ENCODE assay signal across 15 mouse cellular contexts in the genomic region with DNA sequence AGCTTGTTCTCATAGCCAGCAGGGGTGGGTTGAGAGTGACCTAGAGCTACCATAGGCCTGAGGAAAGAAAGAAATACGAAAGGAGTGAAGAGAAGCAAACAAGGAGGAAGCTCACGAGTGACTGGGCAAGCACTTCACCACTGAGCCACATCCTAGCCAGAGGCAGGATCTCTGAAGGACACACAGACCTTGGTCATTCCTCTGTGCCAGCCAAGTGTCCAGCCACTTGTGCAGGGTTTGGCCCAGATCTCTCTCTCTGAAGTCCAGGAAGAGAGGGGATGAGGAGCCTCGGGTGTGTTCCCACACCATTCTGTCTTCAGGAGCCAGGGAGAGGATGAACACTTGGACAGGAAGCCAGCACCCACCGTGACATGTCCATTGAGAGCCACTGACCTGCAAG.
"Had no signal": no experiment of that assay in that cellular context is flagged by ENCODE, and none has a peak within 500 bp of the region (broad histone marks: within the 10 kb centered on the region; RNA-seq: fewer than 3 reads in every experiment).

No protein-coding gene starts in this region.

- H3K9me3 ChIP-seq: liver, embryonic 13.5 days; neural tube, embryonic 12.5 days; neural tube, embryonic 15.5 days had no signal

- H3K4me1 ChIP-seq: liver, embryonic 13.5 days; neural tube, embryonic 12.5 days; neural tube, embryonic 15.5 days had no signal

- H3K27ac ChIP-seq: layer of hippocampus, adult 2 months; liver, embryonic 13.5 days; neural tube, embryonic 12.5 days; neural tube, embryonic 15.5 days had no signal

- H3K27me3 ChIP-seq: neural tube, embryonic 15.5 days had no signal

- DNase-seq: kidney, adult 9 months; layer of hippocampus, adult 9-11 months; liver, embryonic 13.5 days; lung, adult 2 months; lung, postnatal 14 days; lung, postnatal 4 days; midbrain, embryonic 14.5 days; thymus, adult 2 months; thymus, postnatal 14 days; thymus, postnatal 4 days had no signal

- H3K4me3 ChIP-seq: layer of hippocampus, adult 2 months; liver, embryonic 13.5 days; neural tube, embryonic 12.5 days; neural tube, embryonic 15.5 days had no signal

- ATAC-seq: intestine, postnatal 0 days had no signal

- H3K9ac ChIP-seq: liver, embryonic 13.5 days; neural tube, embryonic 12.5 days; neural tube, embryonic 15.5 days had no signal

- H3K36me3 ChIP-seq: liver, embryonic 13.5 days; neural tube, embryonic 12.5 days; neural tube, embryonic 15.5 days had no signal

- H3K4me2 ChIP-seq: liver, embryonic 13.5 days; midbrain, embryonic 11.5 days; neural tube, embryonic 12.5 days; neural tube, embryonic 15.5 days had no signal
